Mouse (Mus musculus): ENCODE measurements around the gene Nipbl. TPM values are rescaled to one million over a fixed set of nuclear protein-coding genes. Genes with fewer than 3 reads are reported as not detected.

The Nipbl gene
- polyA plus RNA-seq, 1 experiment from 2014 or later: 37.4 TPM

DNA sequence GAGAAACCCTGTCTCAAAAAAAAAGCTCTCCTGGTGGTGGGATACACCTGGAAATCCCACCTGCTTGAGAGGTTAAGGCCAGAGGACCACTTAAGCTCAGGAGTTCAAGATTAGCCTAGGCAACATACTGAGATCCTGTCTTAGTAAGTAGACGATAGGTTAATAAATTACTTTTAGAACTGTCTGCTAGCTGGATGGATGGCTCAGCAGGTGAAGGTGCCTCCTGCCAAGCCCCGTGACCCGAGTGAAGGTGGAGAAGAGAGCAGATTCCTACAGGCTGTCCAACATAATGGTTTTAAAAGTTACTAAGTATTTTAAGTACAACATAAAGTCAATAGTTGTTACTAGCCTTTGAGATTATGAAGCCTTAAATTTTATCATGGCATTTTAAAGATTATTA lies 178.3 kb downstream of the Nipbl start:
- ChIA-PET CTCF (no interaction called here), POLR2A (no interaction called here)
- in situ Hi-C loops (cut with MboI; ENCODE audit: low pct_unique_long_range_greater_than_20kb): no loop called here
- DNase-seq (ENCODE audit: low read depth, low spot score) (no peak), ATAC-seq (no peak)
- no peak for TF ChIP-seq CTCF (IDR thresholded peaks at IDR 0.05)
- H3K27me3 ChIP-seq: no peaks in the 10 kb centered on the region

Other genes with a start within 250 kb of the Nipbl start
- not detected for gene Gm2310, start 75.5 kb upstream of the Nipbl start, polyA plus RNA-seq (2021)